Mouse (Mus musculus) thymus, postnatal 4 days (tissue): ENCODE measurements around the gene Zfp592.
A peak's percentile ranks its signal among the peaks of the same experiment; 100 is the strongest.

Experiments used
- DNase-seq: peaks from one replicate; pipeline ENCODE4 v3.0.0; 2021

Gene Zfp592

DNA sequence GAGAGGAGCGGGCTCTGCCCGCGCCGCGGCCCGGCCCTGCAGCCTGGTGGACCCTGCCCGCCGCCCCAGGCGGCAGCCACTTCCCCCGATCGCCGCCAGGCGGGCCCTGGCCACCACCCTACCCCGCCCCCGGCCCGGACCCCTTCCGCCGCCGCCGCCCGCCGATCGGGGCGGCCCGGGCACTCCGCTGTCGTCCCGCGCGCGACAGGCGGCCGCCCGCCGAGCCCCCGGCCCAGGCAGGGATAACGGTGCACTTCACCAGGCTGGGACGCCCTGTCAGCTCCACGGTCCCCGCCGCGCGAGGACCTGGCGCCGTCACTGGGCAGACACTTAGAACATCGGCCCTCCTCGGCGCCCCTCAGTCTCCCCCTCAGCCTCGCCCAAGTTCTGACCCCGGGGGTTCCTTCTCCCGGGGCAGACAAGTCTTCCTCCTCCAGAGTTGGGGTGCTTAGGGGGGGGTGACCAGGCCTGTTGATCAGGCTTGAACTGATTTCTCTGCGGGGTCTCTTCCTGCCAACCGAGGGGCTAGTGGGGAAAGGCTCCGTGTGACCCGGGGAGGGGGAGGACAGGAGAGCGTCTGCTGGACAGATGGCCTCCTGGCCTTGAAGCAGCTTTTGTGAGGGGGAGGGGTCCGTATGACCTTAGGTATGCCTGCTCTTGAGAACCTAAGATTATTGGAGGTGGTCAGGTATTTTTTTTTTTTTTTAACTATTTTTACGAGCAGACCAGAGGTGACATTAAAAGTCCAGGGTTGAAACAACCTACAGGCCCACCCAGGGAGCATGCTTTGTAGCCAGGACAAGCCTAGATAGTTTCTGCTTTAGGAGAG, 567 bp downstream of the Zfp592 start:
- no peak for DNase-seq

DNA sequence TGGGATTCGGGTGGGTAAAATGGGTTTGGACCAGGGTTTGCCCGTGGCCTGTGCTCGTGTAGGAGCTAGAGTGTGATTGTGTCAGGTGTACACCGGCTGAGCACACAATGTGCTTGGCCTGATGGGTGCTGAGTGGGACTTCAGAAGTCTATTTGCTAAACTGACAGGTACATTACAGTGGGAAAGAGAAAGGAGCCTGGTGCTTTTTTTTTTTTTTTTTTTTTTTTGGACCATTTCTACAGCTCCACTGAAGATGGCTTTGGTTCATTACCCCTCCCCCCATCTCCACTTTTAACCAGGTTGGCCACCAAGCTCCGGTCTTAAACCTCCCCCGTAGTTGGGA, 1.2 kb downstream of the Zfp592 start:
- DNase-seq: peak; percentile 39

DNA sequence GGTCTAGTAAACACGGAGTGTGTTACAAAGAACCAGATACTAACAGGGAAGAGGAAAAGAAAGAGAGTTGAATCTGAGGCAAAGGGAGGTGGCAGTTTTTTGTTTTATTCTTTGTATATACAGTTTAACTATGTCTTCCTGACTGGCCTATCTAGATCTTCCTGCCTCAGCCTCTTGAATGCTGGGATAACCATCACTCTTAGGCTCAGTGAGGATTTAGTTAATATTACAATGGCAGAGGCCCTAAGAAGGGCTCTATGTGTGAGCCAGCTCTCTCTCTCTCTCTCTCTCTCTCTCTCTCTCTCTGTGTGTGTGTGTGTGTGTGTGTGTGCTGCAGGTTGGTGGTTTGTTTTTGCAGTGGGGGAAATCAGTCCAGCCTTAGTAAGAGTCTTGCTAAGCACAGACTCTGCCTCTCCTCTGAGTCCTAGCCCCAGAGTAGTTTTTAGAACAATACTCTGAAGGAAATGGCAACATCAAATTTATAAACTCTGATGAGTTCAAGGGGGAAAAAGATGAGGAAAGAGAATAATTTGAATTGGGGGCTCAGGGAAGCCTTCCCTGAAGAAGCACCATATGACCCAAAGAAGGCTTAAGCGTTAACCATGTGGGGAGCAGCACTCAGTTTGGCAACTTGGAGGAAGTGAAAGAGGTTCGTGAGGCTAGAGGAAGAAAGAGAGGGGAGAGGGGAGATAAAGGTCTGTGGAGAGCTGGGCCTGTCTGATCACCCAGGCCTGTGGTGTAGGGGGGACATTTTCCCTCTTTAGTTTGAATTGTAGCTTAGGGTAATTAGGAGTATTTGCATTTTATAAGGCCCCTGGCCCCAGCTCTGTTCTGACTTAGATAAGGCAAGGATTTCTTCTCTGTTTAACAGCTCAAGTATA, 2.0 kb downstream of the Zfp592 start:
- DNase-seq: peak; percentile 32

DNA sequence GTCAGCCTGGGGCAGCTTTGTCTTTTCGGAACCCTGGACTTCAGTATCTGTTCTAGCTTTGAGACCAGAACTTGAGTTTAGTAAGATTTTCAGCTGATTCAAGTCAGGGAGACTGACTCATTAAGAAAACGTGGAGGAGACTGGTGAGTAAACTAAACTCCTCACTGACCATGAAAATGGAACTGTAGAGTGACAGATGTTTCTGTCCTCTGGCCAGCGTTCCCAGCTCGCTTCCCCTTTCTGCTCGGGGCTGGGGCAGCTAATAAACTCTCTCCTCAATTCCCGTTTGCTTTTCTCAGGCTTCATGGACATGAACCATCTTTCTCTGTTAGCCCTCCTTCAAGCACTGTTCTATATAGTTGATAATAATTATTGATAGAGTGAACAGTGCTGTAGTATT, 4.3 kb downstream of the Zfp592 start:
- no peak for DNase-seq

DNA sequence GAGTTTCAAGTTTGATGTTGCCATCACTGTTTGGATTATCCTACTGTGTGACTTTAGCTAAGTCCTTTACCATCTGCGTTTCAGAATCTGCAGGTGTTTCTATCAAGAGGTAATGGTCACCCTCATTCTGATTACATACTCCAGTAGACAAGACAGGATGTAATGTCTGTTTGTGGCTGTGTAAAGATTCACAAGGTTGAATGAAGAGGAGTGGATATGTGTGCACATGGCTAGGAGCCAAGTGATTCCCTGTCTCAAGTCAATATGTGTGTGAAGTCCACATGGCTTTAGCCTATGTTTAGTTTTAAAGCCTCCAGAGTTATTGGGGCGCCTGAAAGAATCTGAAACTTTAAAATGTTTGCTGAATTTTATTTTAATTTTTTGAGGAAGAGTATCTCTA, 6.1 kb downstream of the Zfp592 start:
- no peak for DNase-seq

DNA sequence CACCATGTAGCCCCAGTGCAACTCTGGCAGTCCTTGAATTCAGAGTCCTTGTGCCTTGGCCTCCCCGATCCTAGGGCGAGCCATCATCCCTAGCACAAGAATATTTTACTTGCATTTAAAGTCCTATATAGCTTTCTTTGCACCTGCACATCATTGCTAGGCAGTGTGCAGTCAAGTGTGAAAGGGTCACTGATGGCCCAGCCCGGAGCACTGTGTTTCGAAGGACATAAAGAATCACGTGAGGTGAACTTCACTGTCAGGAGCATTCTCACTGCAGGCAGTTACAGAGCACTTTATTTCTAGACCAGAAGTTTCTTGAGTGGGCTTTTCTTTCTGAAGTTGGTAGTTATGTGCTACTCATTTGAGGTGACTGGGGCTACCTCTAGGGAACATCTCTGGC, 8.4 kb downstream of the Zfp592 start:
- peak; percentile 2 for DNase-seq

DNA sequence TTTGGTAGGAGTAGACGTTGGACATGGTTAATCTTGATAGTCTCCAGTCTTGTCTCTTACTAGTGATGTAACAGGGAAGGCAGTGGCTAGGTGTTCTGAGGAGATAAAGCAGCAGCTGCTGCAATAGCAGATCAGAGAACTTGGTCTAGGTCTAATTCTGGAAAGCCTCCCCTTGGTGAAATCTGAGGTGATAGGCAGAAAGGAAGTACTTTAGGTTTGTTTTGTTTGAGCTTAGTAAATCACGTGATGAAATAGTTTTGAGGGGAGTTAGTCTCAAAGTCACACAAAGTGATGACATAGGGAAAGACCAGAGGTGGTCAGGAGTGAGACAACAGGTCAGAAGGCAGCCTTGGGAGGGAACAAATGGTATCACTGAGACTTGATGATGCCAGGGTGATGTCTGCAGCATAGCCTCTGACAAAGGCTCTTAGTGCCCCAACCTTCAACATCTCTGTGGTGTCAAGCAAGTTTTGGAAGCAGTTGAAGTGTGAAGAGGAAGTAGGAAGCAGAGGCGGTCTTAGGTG, 11.1 kb downstream of the Zfp592 start:
- DNase-seq: no peak

DNA sequence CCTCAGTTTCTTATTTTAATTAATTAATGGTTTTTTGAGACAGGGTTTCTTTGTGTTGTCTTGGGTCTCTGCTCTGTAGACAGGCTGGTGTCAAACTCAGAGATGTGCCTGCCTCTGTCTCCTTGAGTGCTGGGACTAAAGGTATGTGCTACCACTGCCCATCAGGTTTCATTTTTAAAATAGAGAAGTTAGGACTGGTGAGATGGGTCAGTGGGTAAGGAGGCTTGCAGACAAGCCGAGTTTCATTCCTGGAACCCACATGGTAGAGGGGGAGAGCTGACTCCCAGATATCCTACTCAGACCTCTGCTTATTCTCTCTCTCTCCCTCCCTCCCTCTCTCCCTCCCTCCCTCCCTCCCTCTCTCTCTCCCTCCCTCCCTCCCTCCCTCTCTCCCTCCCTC, 12.5 kb downstream of the Zfp592 start:
- no peak for DNase-seq

DNA sequence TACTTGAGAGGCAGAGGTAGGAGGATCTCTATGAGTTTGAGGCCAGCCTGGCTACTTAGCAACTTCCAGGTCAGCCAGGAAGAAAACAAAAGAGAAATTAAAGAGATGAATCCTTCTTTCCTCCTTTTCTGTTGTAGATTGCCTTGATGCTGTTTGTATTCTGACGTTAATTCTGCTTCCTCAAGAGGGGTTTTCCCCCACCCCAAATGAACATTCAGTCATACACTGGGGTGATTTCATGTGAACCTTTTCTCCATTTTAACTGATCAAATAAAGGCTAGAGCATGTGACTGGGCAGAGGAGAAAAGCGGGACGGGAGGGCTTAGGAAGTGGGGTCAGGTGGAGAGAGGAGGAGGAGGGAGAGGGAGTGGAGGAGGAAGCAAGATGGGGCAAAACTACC, 14.8 kb downstream of the Zfp592 start:
- DNase-seq: no peak

DNA sequence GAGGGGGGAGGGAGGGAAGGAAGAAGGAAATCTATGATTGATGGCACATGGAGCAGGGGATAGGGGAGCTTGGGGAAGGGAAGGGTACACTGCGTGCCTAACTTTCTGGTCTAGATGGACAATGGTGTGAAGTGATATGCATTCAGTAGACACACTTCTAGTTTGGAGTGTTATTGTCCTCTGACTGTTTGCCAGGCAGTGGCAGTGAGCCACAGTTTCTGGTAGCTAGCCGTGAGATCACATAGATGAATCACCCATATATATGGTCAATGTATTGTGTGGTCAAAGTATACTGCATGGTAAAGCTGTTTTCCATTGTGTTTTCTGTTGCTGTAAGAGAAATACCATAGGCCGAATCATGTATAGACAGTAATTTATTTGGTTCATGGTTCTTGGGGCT, 18.1 kb downstream of the Zfp592 start:
- no peak for DNase-seq

DNA sequence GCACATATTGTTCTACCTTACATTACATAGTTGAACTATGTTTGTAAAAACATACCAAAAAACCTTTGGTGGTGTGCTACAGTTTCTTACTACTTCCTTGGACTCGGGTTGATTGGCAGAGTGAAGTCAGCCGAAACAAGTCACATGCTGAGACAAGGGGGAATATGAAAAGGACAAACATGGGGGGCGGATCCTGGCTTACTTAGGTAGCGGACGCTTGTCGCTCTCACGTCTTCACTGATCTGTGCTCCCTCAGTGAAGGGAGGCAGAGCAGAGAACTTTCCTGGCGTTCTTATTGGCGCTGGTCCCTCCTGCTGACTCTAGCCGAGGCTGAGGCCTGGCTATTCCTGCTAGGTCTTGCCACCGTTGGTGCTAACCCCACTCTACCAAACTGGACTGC, 26.8 kb downstream of the Zfp592 start:
- DNase-seq: no peak

DNA sequence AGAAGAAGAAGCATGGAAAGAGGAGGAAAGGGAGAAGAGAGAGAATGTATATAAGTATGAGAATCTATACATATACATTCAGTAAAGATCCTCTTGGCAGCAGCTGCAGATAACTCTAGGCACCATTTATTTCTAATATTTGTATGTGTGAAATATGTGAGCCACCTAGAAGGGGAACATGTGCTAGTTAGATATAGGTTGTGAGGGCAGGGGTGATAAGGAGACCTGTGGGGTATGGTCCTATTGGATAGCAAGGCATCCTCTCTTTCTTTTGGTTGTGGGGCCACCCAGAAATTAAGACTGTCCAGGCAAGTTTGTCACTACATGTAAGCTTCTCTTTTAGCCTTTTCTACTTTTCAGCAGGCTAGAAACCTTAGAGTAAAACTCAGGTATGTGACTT, 29.2 kb downstream of the Zfp592 start:
- DNase-seq: no peak

DNA sequence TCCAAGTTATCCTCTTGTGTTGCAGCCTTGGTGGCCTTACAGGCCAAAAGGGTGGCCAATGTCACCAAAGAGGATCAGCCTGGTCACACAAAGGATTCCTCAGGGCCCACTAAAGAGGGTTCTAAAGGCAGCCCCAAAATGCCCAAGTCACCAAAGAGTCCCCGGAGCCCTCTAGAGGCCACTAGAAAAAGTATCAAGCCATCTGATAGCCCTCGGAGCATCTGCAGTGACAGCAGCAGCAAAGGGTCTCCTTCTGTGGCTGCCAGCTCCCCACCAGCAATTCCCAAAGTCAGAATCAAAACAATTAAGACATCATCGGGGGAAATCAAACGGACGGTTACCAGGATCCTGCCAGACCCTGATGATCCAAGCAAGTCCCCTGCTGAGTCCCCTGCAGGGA, 30.6 kb downstream of the Zfp592 start:
- peak; percentile 27 for DNase-seq

DNA sequence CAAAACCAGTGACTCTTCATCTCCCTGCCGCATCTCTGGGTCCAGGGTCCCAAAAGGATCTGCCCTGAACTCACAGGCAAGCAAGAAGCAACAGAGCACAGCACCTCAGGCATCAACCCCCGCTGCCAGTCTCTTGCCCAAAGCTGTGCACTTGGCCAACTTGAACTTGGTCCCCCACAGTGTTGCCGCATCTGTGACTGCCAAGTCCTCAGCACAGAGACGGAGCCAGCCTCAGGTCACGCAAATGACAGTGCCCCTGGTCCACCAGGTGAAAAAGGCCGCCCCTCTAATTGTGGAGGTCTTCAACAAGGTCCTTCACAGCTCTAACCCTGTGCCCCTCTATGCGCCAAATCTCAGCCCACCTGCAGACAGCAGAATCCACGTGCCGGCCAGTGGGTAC, 31.2 kb downstream of the Zfp592 start:
- no peak for DNase-seq

DNA sequence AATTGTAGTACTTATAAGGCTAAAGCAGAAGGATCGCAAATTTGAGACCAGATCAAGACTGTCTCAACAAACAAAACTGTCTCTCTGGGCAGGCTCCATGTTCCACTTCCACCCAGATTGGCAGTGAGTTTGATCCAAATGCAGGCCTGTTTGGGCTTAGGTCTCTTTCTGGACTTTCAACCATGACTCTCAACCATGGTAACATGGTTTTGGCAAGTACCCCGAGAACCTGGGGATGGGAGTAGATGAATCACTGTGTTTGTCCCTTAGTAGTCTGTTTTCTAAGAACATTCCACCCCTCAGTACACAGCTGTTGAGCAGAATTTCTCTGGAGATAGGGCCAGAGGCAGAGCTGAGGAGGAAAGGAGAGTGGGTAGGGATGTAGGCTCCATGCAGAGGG, 32.3 kb downstream of the Zfp592 start:
- no peak for DNase-seq

DNA sequence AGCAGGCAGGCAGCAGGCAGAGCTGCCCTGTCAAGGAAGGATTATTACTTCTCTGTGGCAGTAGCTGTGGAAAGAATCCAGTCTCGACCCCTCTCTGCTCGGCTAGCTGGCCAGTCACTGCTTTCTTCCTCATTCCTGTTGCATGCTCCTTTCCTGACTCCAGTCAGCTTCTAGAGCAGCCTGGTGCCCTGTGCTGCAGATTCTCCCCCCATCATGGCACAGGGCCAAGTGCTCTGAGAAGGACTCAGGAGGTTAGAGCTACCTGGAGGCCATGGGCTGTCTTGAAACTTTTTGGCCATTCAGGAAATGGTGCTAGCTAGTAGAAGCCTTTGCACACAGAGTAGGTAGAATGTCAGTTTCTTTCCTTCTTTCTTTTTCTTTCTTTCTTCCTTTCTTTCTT, 46.2 kb downstream of the Zfp592 start:
- no peak for DNase-seq

DNA sequence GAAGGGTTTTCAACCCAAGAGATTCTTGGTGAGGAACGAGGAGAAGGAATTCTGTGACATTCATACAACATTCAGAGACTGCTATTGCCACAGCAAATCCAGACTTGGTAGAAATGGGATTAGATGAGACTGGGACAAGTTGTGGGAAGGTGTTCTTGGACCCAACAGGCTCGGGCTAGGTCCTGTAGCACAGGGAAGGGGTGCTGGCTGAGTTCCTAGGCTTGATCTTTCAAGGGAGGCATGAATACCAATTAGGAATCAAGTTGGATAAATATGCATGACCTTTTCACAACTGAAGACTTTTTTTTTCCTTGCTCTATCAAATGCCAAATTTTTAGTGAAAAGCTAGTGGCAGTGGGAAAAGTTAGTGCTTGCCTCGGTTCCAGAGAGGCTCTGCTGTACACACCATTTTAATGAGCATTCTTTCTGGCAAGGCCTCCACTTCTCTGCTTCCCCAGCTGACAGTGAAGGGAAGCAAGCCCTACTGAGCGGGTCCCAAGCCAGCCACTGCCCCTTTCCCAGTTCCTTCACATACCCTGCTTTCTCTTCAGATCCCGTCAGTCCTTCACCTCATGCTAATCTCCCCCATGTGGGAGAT, 49.6 kb downstream of the Zfp592 start:
- no peak for DNase-seq

DNA sequence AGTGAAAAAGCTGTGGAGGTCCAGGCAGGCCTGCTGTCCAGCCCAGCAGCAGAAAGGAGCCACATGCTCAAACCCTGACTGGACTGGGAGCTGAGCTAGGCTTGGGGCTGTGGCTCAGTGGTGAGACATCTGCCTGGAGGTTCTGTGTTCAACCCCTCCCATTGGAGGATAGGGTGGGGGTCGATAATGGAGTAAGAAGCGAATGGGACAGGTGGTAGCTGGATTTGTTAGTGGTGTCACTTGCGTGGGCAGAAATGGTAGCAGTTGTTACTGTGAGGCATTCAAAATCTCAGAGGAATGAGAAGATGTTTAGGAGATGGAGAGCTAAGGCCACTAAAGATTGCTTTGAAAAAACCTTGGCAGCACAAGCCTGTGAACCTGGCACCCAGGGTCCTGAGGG, 54.4 kb downstream of the Zfp592 start:
- no peak for DNase-seq

DNA sequence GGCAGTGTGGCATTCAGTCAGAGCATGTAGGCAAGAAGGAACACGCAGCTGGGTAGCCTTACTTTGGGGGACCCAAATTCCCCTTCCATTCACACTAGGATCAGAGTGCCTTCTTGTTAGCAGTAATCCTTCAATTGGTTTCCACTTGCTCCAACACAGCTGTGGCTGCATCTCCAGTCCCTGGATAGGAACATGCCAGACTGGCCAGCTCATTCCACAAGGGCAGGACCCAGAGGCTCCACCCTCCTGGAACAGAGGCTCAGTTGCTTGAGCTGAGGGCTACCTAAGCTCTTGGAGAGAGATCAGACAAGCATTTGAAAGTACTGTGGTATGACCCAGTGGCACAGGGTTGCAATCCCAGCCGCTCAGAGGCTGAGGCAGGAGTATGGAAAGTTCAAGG, 55.0 kb downstream of the Zfp592 start:
- DNase-seq: no peak

DNA sequence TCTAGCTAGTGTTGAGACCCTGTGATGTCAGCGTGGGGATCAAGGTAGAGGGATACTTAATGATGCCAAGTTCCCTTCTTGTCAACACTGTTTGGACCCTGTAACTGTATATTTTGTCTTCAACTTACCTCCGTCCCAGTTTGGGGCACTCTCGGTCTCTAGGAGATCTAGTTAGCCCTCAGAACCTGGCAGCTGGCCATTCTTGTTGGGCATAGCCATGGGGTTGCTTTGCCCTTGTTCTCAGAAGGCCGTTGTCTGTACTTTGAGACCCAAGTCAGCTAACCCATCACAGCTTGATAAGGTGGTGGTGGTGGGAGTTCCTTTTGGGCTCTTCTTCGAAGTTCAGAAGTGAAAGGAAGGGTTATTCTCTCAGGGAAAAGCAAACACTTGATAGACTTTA, 56.5 kb downstream of the Zfp592 start:
- DNase-seq: no peak

DNA sequence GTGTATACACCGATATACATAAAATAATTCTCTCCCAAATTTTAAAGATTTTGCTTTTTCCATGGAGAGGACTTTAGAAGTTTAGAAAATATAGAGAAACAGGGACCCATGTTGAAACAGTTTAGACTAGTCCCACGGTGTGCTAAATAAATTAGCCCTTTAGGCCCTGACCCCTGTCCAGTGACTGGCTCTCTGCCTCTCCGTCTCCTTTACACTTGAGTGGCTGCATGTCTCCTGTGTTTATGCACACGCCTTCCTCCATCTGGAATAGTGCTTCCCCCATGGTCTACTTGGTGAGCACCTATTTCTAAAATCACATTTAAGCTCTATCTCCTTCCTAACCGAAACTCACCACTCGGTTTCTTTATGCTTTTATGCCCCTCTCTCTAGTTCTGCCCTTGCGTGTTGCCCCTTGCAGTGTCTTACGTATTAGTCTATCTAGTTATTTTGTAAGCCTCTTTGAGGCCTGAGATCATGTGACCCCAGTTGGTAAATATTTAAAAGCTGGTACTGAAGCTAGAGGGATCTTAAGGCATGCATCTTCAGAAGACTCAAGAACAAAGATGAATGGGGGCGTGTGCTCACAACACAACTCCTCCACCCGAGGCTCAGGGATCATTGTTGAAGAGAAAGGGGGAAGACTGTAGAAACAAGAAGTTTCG, 62.4 kb downstream of the Zfp592 start:
- no peak for DNase-seq

DNA sequence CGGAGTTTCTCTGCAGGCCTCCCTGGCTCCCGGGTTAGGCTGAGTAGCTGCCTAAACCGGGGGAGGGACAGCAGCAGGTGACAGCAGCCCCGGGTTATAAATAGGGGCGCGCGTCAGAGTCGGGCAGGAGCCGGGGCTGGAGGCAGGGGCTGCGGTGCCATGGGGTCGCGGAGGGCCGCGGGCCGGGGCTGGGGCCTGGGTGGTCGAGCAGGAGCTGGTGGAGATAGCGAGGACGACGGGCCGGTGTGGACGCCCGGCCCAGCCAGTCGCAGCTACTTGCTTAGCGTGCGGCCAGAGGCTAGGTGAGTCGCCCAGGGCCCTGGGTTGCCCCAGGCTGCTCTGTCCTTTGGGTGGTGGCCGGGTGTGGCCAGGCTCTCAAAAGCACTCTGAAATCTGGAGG, 64.0 kb downstream of the Zfp592 start, which contains the start of gene Alpk3:
Alpk3 (plus strand) TSS at position 130 of the 400 bp plus-strand sequence.
- DNase-seq: peak; percentile 36
